Mouse (Mus musculus): Measurements from ENCODE around the gene Bicral. TPM values are rescaled to one million over a fixed set of nuclear protein-coding genes. Genes with fewer than 3 reads are reported as not detected.

The Bicral gene
- polyA plus RNA-seq, 1 experiment from 2014 or later, result 3.5 TPM

DNA sequence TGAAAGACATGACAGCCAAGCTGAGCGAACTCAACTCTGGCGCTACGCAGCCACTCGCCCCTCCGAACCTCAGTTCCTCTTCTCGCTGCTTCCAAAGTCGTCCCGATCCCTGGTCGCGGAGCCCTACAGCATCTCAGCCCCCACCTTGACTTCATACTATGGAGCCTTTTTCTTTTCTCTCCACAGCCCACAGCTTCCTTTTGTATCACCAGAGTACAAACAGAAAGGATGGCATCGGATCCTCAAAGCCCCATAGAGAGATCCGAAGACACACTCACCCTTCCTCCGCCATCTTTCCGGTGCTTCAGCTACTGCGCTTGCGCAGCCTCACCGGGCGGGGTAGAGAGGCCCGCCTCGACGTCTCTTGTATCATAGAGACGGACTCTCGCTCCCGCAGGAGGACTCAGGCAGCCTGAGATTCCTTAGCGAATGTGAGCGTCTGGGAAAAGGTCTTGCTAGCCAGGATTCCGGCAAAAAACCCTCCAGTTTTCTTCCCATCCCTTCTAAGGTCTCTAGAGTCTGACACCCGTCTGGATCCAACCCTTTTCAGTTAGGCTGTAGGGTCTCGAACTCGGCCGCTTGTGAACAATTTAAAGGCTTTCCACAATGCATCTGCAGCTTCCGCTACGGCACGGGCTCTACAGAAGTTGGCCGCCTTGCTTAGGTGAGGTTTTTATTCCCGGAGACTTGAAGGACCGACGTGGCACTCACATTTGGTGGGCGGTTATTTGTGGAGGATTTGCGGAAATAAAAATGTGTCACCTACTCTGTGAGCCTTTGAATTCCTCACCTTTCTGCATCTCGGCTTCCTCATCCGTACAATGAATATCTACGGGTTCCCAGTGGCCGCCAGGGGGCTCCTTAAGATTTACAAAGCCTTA lies 75.7 kb downstream of the Bicral start, which contains the start of gene Rpl7l1:
Gene Rpl7l1 (minus strand): TSS at position 332 of the 881 bp plus-strand sequence.
- peak within 1 kb of the TSS; percentile 79 for H3K9ac ChIP-seq (ENCODE audit: low read length)
- peaks cover 25% of the 10 kb centered on the region for H3K36me3 ChIP-seq (ENCODE audit: control insufficient read depth, insufficient read depth)
- WGBS, result under 1% methylated on average over 44 of the region's 44 CpGs
- H3K4me2 ChIP-seq (ENCODE audit: low read depth, low read length), result peak within 1 kb of the TSS; percentile 65
- no peaks in the 10 kb centered on the region for H3K9me3 ChIP-seq (replicated peaks; ENCODE audit: control insufficient read depth, low read length)
- peak within 1 kb of the TSS; percentile 64 for H3K4me3 ChIP-seq (ENCODE audit: low read length)
- H3K4me1 ChIP-seq (ENCODE audit: control insufficient read depth, insufficient read depth, low read length), result peaks cover 6% of the 10 kb centered on the region; the same call in 1 of the 2 replicates
- ATAC-seq (replicated peaks; ENCODE audit: extremely low read depth, insufficient read depth, low FRiP score), result peak; percentile 94
- H3K27ac ChIP-seq (ENCODE audit: low read length), result peak within 1 kb of the TSS; percentile 75
- no peaks in the 10 kb centered on the region for H3K27me3 ChIP-seq (ENCODE audit: control insufficient read depth, insufficient read depth, low read length)

GRCm38 (mm10) chr17:46781876-46782275 lies 76.4 kb downstream of the Bicral start:
- no peak; the same call in 1 of the 2 replicates for ATAC-seq (replicated peaks; ENCODE audit: extremely low read depth, insufficient read depth, low FRiP score)
- H3K36me3 ChIP-seq (ENCODE audit: control insufficient read depth, insufficient read depth), result peaks cover 32% of the 10 kb centered on the region
- WGBS, result 1% methylated on average over 11 of the region's 11 CpGs

DNA sequence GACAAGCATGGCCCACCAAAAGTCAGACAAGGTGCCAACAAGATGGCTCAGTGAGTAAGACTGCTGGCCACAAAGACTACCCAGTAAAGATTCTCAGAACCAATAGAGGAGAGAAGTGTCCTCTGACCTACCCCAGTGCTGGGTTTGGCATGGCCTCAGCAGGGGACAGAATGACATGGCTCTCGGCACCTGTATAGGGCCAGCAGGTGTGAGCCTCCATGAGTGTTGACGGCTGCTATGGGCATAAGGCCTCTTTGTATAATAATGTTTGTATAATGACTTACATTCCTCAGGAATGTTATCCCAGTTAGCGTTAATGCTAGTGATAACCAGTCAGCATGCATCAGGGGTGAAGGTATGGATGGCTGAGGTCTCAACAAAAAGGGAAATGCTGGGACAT lies 82.2 kb downstream of the Bicral start:
- Histone ChIP-seq H3K27ac (ENCODE audit: low read length) (no peak overlapping the region), H3K4me1 (ENCODE audit: control insufficient read depth, insufficient read depth, low read length) (peaks cover 14% of the 10 kb centered on the region), H3K9me3 (replicated peaks; ENCODE audit: control insufficient read depth, low read length) (no peaks in the 10 kb centered on the region), H3K36me3 (ENCODE audit: control insufficient read depth, insufficient read depth) (peaks cover 51% of the 10 kb centered on the region), H3K4me2 (ENCODE audit: low read depth, low read length) (no peak overlapping the region), H3K27me3 (ENCODE audit: control insufficient read depth, insufficient read depth, low read length) (no peaks in the 10 kb centered on the region), H3K9ac (ENCODE audit: low read length) (no peak overlapping the region), H3K4me3 (ENCODE audit: low read length) (no peak overlapping the region)
- no peak for ATAC-seq (replicated peaks; ENCODE audit: extremely low read depth, insufficient read depth, low FRiP score)
- WGBS, result 66% methylated on average over 3 of the region's 3 CpGs

More at GRCm38 (mm10) chr17:46781876-46782275, 76.4 kb downstream of the Bicral start:
- no peaks in the 10 kb centered on the region for H3K9me3 ChIP-seq (replicated peaks; ENCODE audit: control insufficient read depth, low read length)
- H3K27ac ChIP-seq (ENCODE audit: low read length), result peak overlapping the region; percentile 75
- peaks cover 6% of the 10 kb centered on the region; the same call in 1 of the 2 replicates for H3K4me1 ChIP-seq (ENCODE audit: control insufficient read depth, insufficient read depth, low read length)
- peak overlapping the region; percentile 61 for H3K4me2 ChIP-seq (ENCODE audit: low read depth, low read length)
- H3K4me3 ChIP-seq (ENCODE audit: low read length), result peak overlapping the region; percentile 64
- H3K27me3 ChIP-seq (ENCODE audit: control insufficient read depth, insufficient read depth, low read length), result no peaks in the 10 kb centered on the region
- H3K9ac ChIP-seq (ENCODE audit: low read length), result peak overlapping the region; percentile 79

- no peak overlapping the region for H3K4me3 ChIP-seq (ENCODE audit: low read length)
- WGBS, result 93% methylated on average over 9 of the region's 9 CpGs
- no peak for ATAC-seq (replicated peaks; ENCODE audit: extremely low read depth, insufficient read depth, low FRiP score)
- peaks cover 47% of the 10 kb centered on the region for H3K36me3 ChIP-seq (ENCODE audit: control insufficient read depth, insufficient read depth)
- H3K4me2 ChIP-seq (ENCODE audit: low read depth, low read length), result no peak overlapping the region
- H3K27ac ChIP-seq (ENCODE audit: low read length), result no peak overlapping the region
- H3K9ac ChIP-seq (ENCODE audit: low read length), result no peak overlapping the region
- H3K4me1 ChIP-seq (ENCODE audit: control insufficient read depth, insufficient read depth, low read length), result peaks cover 13% of the 10 kb centered on the region
- no peaks in the 10 kb centered on the region for H3K9me3 ChIP-seq (replicated peaks; ENCODE audit: control insufficient read depth, low read length)
- no peaks in the 10 kb centered on the region for H3K27me3 ChIP-seq (ENCODE audit: control insufficient read depth, insufficient read depth, low read length)
These were observed 83.2 kb downstream of the Bicral start for GRCm38 (mm10) chr17:46775070-46775469.

DNA sequence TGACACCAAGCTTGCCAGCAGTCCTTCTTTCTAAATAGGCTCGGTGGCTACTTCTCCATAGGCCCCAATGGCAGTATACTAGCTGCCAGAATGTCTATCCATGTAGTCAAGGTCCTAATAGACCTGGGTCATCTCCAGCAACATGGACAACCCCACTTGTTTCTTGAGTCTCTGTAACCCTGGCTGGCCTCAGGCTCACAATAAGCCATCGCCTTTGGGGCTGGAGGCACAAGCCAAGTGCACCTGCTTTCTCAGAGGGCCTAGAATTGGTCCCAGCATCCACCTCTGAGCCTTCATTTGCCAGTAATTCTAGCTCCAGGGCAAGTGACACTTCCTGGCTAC lies 84.2 kb downstream of the Bicral start:
- peaks cover 13% of the 10 kb centered on the region for H3K4me1 ChIP-seq (ENCODE audit: control insufficient read depth, insufficient read depth, low read length)
- H3K9ac ChIP-seq (ENCODE audit: low read length), result no peak overlapping the region
- H3K36me3 ChIP-seq (ENCODE audit: control insufficient read depth, insufficient read depth), result peaks cover 39% of the 10 kb centered on the region
- H3K4me2 ChIP-seq (ENCODE audit: low read depth, low read length), result peak overlapping the region; percentile 65; the same call in 1 of the 2 replicates
- no peaks in the 10 kb centered on the region for H3K27me3 ChIP-seq (ENCODE audit: control insufficient read depth, insufficient read depth, low read length)
- no peak overlapping the region for H3K27ac ChIP-seq (ENCODE audit: low read length)
- no peak overlapping the region; the same call in 1 of the 2 replicates for H3K4me3 ChIP-seq (ENCODE audit: low read length)
- H3K9me3 ChIP-seq (replicated peaks; ENCODE audit: control insufficient read depth, low read length), result no peaks in the 10 kb centered on the region
- ATAC-seq (replicated peaks; ENCODE audit: extremely low read depth, insufficient read depth, low FRiP score), result no peak
- 48% methylated on average over 2 of the region's 2 CpGs for WGBS

- Histone ChIP-seq H3K9me3 (replicated peaks; ENCODE audit: control insufficient read depth, low read length) (no peaks in the 10 kb centered on the region), H3K27ac (ENCODE audit: low read length) (peak overlapping the region; percentile 75), H3K4me1 (ENCODE audit: control insufficient read depth, insufficient read depth, low read length) (peaks cover 13% of the 10 kb centered on the region), H3K36me3 (ENCODE audit: control insufficient read depth, insufficient read depth) (peaks cover 33% of the 10 kb centered on the region), H3K4me2 (ENCODE audit: low read depth, low read length) (peak overlapping the region; percentile 65), H3K9ac (ENCODE audit: low read length) (peak overlapping the region; percentile 88), H3K4me3 (ENCODE audit: low read length) (peak overlapping the region; percentile 71), H3K27me3 (ENCODE audit: control insufficient read depth, insufficient read depth, low read length) (no peaks in the 10 kb centered on the region)
- no peak for ATAC-seq (replicated peaks; ENCODE audit: extremely low read depth, insufficient read depth, low FRiP score)
- WGBS, result 10% methylated on average over 19 of the region's 20 CpGs
These were observed 84.8 kb downstream of the Bicral start for GRCm38 (mm10) chr17:46773278-46774130.

GRCm38 (mm10) chr17:46772404-46773277 lies 85.6 kb downstream of the Bicral start, which contains the start of gene 2310039H08Rik:
Gene 2310039H08Rik (plus strand): TSS chr17:46772635.
- H3K36me3 ChIP-seq (ENCODE audit: control insufficient read depth, insufficient read depth), result peaks cover 26% of the 10 kb centered on the region
- no peaks in the 10 kb centered on the region for H3K9me3 ChIP-seq (replicated peaks; ENCODE audit: control insufficient read depth, low read length)
- peaks cover 13% of the 10 kb centered on the region for H3K4me1 ChIP-seq (ENCODE audit: control insufficient read depth, insufficient read depth, low read length)
- peak within 1 kb of the TSS; percentile 65 for H3K4me2 ChIP-seq (ENCODE audit: low read depth, low read length)
- ATAC-seq (replicated peaks; ENCODE audit: extremely low read depth, insufficient read depth, low FRiP score), result peak; percentile 83
- H3K9ac ChIP-seq (ENCODE audit: low read length), result peak within 1 kb of the TSS; percentile 88
- H3K4me3 ChIP-seq (ENCODE audit: low read length), result peak within 1 kb of the TSS; percentile 71
- no peaks in the 10 kb centered on the region for H3K27me3 ChIP-seq (ENCODE audit: control insufficient read depth, insufficient read depth, low read length)
- H3K27ac ChIP-seq (ENCODE audit: low read length), result peak within 1 kb of the TSS; percentile 75
- WGBS, result under 1% methylated on average over 50 of the region's 50 CpGs

GRCm38 (mm10) chr17:46772038-46772403 lies 86.3 kb downstream of the Bicral start:
- ATAC-seq (replicated peaks; ENCODE audit: extremely low read depth, insufficient read depth, low FRiP score), result no peak
- Histone ChIP-seq H3K4me3 (ENCODE audit: low read length) (peak overlapping the region; percentile 71), H3K27ac (ENCODE audit: low read length) (peak overlapping the region; percentile 75), H3K9ac (ENCODE audit: low read length) (peak overlapping the region; percentile 88), H3K4me1 (ENCODE audit: control insufficient read depth, insufficient read depth, low read length) (peaks cover 13% of the 10 kb centered on the region), H3K36me3 (ENCODE audit: control insufficient read depth, insufficient read depth) (peaks cover 20% of the 10 kb centered on the region), H3K9me3 (replicated peaks; ENCODE audit: control insufficient read depth, low read length) (no peaks in the 10 kb centered on the region), H3K4me2 (ENCODE audit: low read depth, low read length) (peak overlapping the region; percentile 65), H3K27me3 (ENCODE audit: control insufficient read depth, insufficient read depth, low read length) (no peaks in the 10 kb centered on the region)
- WGBS, result 4% methylated on average over 5 of the region's 5 CpGs

Measured in heart, embryonic 16.5 days (tissue).